Mouse (Mus musculus) midbrain, embryonic 15.5 days (tissue): ENCODE results near the gene P2ry12. TPM values are rescaled to one million over a fixed set of nuclear protein-coding genes. Genes with fewer than 3 reads are reported as not detected.

ENCODE experiments used
- ATAC-seq: fragments of 200-750 bp; cut with Nextera tagmentation; replicated peaks from 2 replicates; pipeline ENCODE4 v1.8.0; 2017; ENCODE audit warnings: moderate TSS enrichment
- H3K27ac ChIP-seq: fragments of 300-500 bp; sonication (generic); 2 replicates; pipeline ENCODE4 v1.5.1; 2015; ENCODE audit warnings: mild to moderate bottlenecking, inconsistent platforms
- H3K27me3 ChIP-seq: fragments of 300-500 bp; sonication (generic); replicated peaks from 2 replicates; pipeline ENCODE4 v1.6.1; 2015; ENCODE audit warnings: inconsistent platforms
- H3K36me3 ChIP-seq: fragments of 300-500 bp; sonication (generic); replicated peaks from 2 replicates; pipeline ENCODE4 v1.6.1; 2015; ENCODE audit warnings: inconsistent platforms
- H3K4me1 ChIP-seq: fragments of 300-500 bp; sonication (generic); 2 replicates; pipeline ENCODE4 v1.6.1; 2015; ENCODE audit warnings: inconsistent platforms
- H3K4me2 ChIP-seq: fragments of 300-500 bp; sonication (generic); 2 replicates; pipeline ENCODE4 v1.6.1; 2015; ENCODE audit warnings: inconsistent platforms, mild to moderate bottlenecking, moderate library complexity
- H3K4me3 ChIP-seq: fragments of 300-500 bp; sonication (generic); 2 replicates; pipeline ENCODE4 v1.5.1; 2015; ENCODE audit warnings: mild to moderate bottlenecking, inconsistent platforms
- H3K9ac ChIP-seq: fragments of 300-500 bp; sonication (generic); 2 replicates; pipeline ENCODE4 v1.6.1; 2015; ENCODE audit warnings: mild to moderate bottlenecking, inconsistent platforms
- H3K9me3 ChIP-seq: fragments of 300-500 bp; sonication (generic); 2 replicates; pipeline ENCODE4 v1.6.1; 2016; ENCODE audit warnings: inconsistent platforms
- WGBS: fragments of 180-500 bp; shearing (Covaris S2); methylation state at CpG from one replicate; pipeline ENCODE4 v1.1.7; 2015; ENCODE audit warnings: mixed read lengths; 5-methylcytosine and 5-hydroxymethylcytosine counted together
- polyA plus RNA-seq: library from polyadenylated mRNA; unstranded; fragments of >200 nt; fragmentation: Nextera tagmentation; extraction: Ambion mirVana; gene quantifications from 2 replicates; pipeline ENCODE4 v1.2.1, GENCODE M21; 2015

The P2ry12 gene
- polyA plus RNA-seq, 1 experiment from 2014 or later, result 7.7 TPM

DNA sequence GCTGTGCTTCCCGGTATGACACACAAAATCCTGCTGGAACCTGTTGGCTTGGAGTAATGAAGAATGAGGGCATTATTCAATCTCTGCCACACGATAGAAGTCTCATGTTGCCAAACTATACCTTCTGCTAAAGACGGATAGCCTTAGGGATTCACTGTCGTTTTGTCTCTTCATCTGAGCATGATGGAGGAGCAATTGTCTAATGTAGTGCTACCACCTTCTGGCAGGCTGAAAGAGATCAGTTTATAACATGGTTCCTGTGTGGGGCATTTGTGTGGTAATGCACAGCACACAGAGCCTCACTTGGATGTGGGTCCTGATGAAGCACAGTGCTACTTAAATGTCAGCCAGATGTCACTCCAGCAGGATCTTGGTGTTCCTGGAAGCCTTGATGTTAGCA, 93.5 kb downstream of the P2ry12 start:
- Histone ChIP-seq H3K27ac (no peak overlapping the region), H3K9ac (no peak overlapping the region), H3K36me3 (no peaks in the 10 kb centered on the region), H3K4me1 (no peaks in the 10 kb centered on the region), H3K9me3 (no peaks in the 10 kb centered on the region), H3K4me3 (no peak overlapping the region), H3K4me2 (no peak overlapping the region), H3K27me3 (no peaks in the 10 kb centered on the region)
- 90% methylated on average over 4 of the region's 4 CpGs for WGBS
- no peak for ATAC-seq

DNA sequence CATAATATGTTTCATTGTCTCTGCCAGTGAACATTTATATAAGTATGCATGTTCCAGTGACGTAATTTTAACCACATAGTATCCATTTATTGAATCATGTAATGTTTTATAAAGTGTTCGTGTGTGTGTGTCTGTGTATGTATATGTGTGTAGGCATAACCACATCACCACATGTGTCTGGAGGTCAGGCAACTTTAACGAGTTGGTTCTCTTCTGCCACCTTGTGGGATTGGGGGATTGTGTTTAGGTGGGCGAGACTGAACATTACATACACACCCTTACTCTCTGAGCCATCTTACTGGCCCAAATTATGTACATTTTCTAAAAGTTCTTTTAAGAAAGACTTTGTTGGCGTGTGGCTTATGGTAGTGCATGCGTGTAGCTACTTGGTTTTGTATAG, 94.2 kb downstream of the P2ry12 start:
- no peaks in the 10 kb centered on the region for H3K36me3 ChIP-seq
- H3K27ac ChIP-seq, result no peak overlapping the region
- no peak overlapping the region for H3K4me3 ChIP-seq
- H3K9me3 ChIP-seq, result no peaks in the 10 kb centered on the region
- no peak for ATAC-seq
- no peaks in the 10 kb centered on the region for H3K4me1 ChIP-seq
- H3K4me2 ChIP-seq, result no peak overlapping the region
- H3K27me3 ChIP-seq, result no peaks in the 10 kb centered on the region
- 92% methylated on average over 6 of the region's 6 CpGs for WGBS
- no peak overlapping the region for H3K9ac ChIP-seq

DNA sequence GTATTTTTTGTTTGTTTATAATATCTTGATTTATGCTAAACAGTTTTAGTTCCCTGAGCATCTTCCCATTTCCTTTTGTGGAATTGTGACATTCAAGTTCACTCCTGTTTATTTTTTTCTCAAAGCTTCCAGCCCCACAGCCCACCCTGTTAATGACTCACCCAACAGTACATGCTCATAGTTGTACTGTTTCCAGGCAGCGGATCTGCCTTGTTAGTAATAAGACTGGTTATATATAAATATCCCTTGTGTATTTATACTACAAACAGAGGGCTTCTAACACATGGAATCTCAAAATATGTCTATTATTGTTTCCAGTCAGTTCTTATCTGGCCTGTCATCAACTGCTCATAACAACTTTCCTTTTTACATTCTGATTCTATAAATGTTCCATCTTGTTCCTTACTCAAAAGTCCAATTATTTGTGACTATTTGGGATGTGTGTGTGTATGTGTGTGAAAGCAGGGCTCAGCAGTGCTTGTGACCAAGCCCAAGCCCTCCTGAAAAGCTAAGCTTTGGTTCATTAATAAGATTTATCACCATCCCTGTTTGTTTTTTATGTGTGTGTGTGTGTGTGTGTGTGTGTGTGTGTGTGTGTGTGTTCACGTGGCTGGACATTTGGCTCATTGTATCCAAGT, 95.1 kb downstream of the P2ry12 start:
- no peak for ATAC-seq
- Histone ChIP-seq H3K27ac (no peak overlapping the region), H3K4me3 (no peak overlapping the region), H3K27me3 (no peaks in the 10 kb centered on the region), H3K36me3 (no peaks in the 10 kb centered on the region), H3K9ac (no peak overlapping the region), H3K4me2 (no peak overlapping the region), H3K4me1 (no peaks in the 10 kb centered on the region), H3K9me3 (no peaks in the 10 kb centered on the region)
- WGBS, result 87% methylated on average over 2 of the region's 2 CpGs

Other genes starting within 250 kb of the P2ry12 start
- 1.1 and 1.4 TPM in 2 replicates for gene Gpr171, start 161.1 kb downstream of the P2ry12 start, polyA plus RNA-seq
- gene P2ry14, start 109.3 kb downstream of the P2ry12 start, polyA plus RNA-seq, result 4.0 TPM in 2 replicates
- gene Gpr87, start 67.8 kb downstream of the P2ry12 start, polyA plus RNA-seq, result 0.26 TPM in 1 of 2 replicates, not detected in the other
- 1.4 and 1.8 TPM in 2 replicates for gene P2ry13, start 52.0 kb downstream of the P2ry12 start, polyA plus RNA-seq
- 2.8 and 3.2 TPM in 2 replicates for gene Igsf10, start 81.5 kb upstream of the P2ry12 start, polyA plus RNA-seq